Mouse (Mus musculus) midbrain, embryonic 14.5 days (tissue): Measurements from ENCODE around the gene Olfr531. TPM values are rescaled to one million over a fixed set of nuclear protein-coding genes. Genes with fewer than 3 reads are reported as not detected.

Source experiments
- ATAC-seq: fragments of 200-750 bp; cut with Nextera tagmentation; 2 replicates; pipeline ENCODE4 v1.8.0; 2017; ENCODE audit warnings: moderate number of reproducible peaks, moderate library complexity; ENCODE audit not compliant: low FRiP score, low TSS enrichment
- DNase-seq: peaks from one replicate; pipeline ENCODE4 v3.0.0-alpha.2; 2015
- H3K27ac ChIP-seq: fragments of 300-500 bp; sonication (generic); replicated peaks from 2 replicates; pipeline ENCODE4 v1.5.1; 2014; ENCODE audit warnings: mild to moderate bottlenecking, low read depth, low read length, moderate library complexity
- H3K27me3 ChIP-seq: fragments of 300-500 bp; sonication (generic); 2 replicates; pipeline ENCODE4 v1.6.1; 2014; ENCODE audit warnings: low read length, control low read depth, mixed read lengths; ENCODE audit not compliant: control insufficient read depth, insufficient read depth
- H3K36me3 ChIP-seq: fragments of 300-500 bp; sonication (generic); 2 replicates; pipeline ENCODE4 v1.6.1; 2014; ENCODE audit warnings: low read length, control low read depth; ENCODE audit not compliant: control insufficient read depth, insufficient read depth
- H3K4me1 ChIP-seq: fragments of 300-500 bp; sonication (generic); 2 replicates; pipeline ENCODE4 v1.6.1; 2014; ENCODE audit warnings: mild to moderate bottlenecking, antibody characterized with exemption, low read length, control low read depth; ENCODE audit not compliant: control insufficient read depth, insufficient read depth
- H3K4me2 ChIP-seq: fragments of 300-500 bp; sonication (generic); 2 replicates; pipeline ENCODE4 v1.6.1; 2014; ENCODE audit warnings: mild to moderate bottlenecking, low read length, moderate library complexity
- H3K4me3 ChIP-seq: fragments of 300-500 bp; sonication (generic); replicated peaks from 2 replicates; pipeline ENCODE4 v1.5.1; 2014; ENCODE audit warnings: low read depth, low read length
- H3K9ac ChIP-seq: fragments of 300-500 bp; sonication (generic); replicated peaks from 2 replicates; pipeline ENCODE4 v1.6.1; 2014; ENCODE audit warnings: mild to moderate bottlenecking, low read length, moderate library complexity
- H3K9me3 ChIP-seq: fragments of 300-500 bp; sonication (generic); 2 replicates; pipeline ENCODE4 v1.6.1; 2016; ENCODE audit warnings: low read length, control low read depth, mixed read lengths; ENCODE audit not compliant: control insufficient read depth
- WGBS: fragments of 180-500 bp; shearing (Covaris S2); extraction: QIAGEN DNeasy Blood & Tissue Kit; methylation state at CpG from one replicate; pipeline ENCODE4 v1.1.7; 2014; 5-methylcytosine and 5-hydroxymethylcytosine counted together
- polyA plus RNA-seq: library from polyadenylated mRNA; unstranded; fragments of >200 nt; fragmentation: Nextera tagmentation; extraction: Ambion mirVana; gene quantifications from 2 replicates; pipeline ENCODE4 v1.2.1, GENCODE M21; 2014

Olfr531 gene
- not detected in 2 replicates for polyA plus RNA-seq

- H3K36me3 ChIP-seq, result no peaks in the 10 kb centered on the region
- no peaks in the 10 kb centered on the region for H3K27me3 ChIP-seq
- no peak within 1 kb of the TSS for H3K27ac ChIP-seq
- 83% methylated on average over 1 of the region's 1 CpGs for WGBS
- H3K4me1 ChIP-seq, result no peaks in the 10 kb centered on the region
- no peak within 1 kb of the TSS for H3K4me2 ChIP-seq
- H3K9me3 ChIP-seq, result no peaks in the 10 kb centered on the region
- no peak within 1 kb of the TSS for H3K9ac ChIP-seq
- DNase-seq (no peak), ATAC-seq (no peak)
- H3K4me3 ChIP-seq, result no peak within 1 kb of the TSS
Measured at GRCm38 (mm10) chr7:140402818-140403217, at the start of gene Olfr531. Olfr531 (minus strand) TSS chr7:140402918.

- H3K36me3 ChIP-seq, result no peaks in the 10 kb centered on the region
- no peak overlapping the region for H3K4me2 ChIP-seq
- H3K4me1 ChIP-seq, result no peaks in the 10 kb centered on the region
- no peaks in the 10 kb centered on the region for H3K27me3 ChIP-seq
- WGBS, result 88% methylated on average over 1 of the region's 1 CpGs
- no peaks in the 10 kb centered on the region for H3K9me3 ChIP-seq
- DNase-seq (peak; percentile 14), ATAC-seq (no peak)
- H3K4me3 ChIP-seq, result no peak overlapping the region
- H3K9ac ChIP-seq, result no peak overlapping the region
- H3K27ac ChIP-seq, result no peak overlapping the region
Measured at GRCm38 (mm10) chr7:140443141-140443540, 40.4 kb upstream of the Olfr531 start.

- Histone ChIP-seq H3K4me2 (no peak within 1 kb of the TSS), H3K9me3 (no peaks in the 10 kb centered on the region), H3K9ac (no peak within 1 kb of the TSS), H3K27ac (no peak within 1 kb of the TSS), H3K27me3 (no peaks in the 10 kb centered on the region), H3K4me3 (no peak within 1 kb of the TSS), H3K36me3 (no peaks in the 10 kb centered on the region), H3K4me1 (no peaks in the 10 kb centered on the region)
- DNase-seq (no peak), ATAC-seq (no peak)
- 90% methylated on average over 1 of the region's 1 CpGs for WGBS
Measured at GRCm38 (mm10) chr7:140421539-140421938, 18.8 kb upstream of the Olfr531 start, which contains the start of gene Olfr532. Olfr532 (minus strand) TSS chr7:140421639.

GRCm38 (mm10) chr7:140376911-140377310 is 25.8 kb downstream of the Olfr531 start:
- ATAC-seq, result no peak

GRCm38 (mm10) chr7:140376231-140376630 is 26.5 kb downstream of the Olfr531 start, which contains the start of gene Olfr530:
Olfr530 (minus strand) TSS chr7:140376331.
- WGBS, result 73% methylated on average over 1 of the region's 1 CpGs
- DNase-seq, result no peak

More at GRCm38 (mm10) chr7:140376911-140377310, 25.8 kb downstream of the Olfr531 start:
- 99% methylated on average over 2 of the region's 2 CpGs for WGBS
- Histone ChIP-seq H3K4me2 (no peak overlapping the region), H3K9ac (no peak overlapping the region), H3K4me1 (no peaks in the 10 kb centered on the region), H3K9me3 (no peaks in the 10 kb centered on the region), H3K36me3 (no peaks in the 10 kb centered on the region), H3K27ac (no peak overlapping the region), H3K4me3 (no peak overlapping the region), H3K27me3 (no peaks in the 10 kb centered on the region)
- DNase-seq, result no peak

GRCm38 (mm10) chr7:140374300-140374699 is 28.4 kb downstream of the Olfr531 start:
- no peaks in the 10 kb centered on the region for H3K27me3 ChIP-seq
- H3K4me1 ChIP-seq, result no peaks in the 10 kb centered on the region
- H3K9ac ChIP-seq, result no peak overlapping the region
- no peaks in the 10 kb centered on the region for H3K36me3 ChIP-seq
- no peak for ATAC-seq
- DNase-seq, result no peak
- no peaks in the 10 kb centered on the region for H3K9me3 ChIP-seq
- no peak overlapping the region for H3K27ac ChIP-seq
- H3K4me2 ChIP-seq, result no peak overlapping the region
- WGBS, result 78% methylated on average over 4 of the region's 4 CpGs
- H3K4me3 ChIP-seq, result no peak overlapping the region

More at GRCm38 (mm10) chr7:140376231-140376630, 26.5 kb downstream of the Olfr531 start, which contains the start of gene Olfr530:
- Histone ChIP-seq H3K9ac (no peak within 1 kb of the TSS), H3K27ac (no peak within 1 kb of the TSS), H3K9me3 (no peaks in the 10 kb centered on the region), H3K27me3 (no peaks in the 10 kb centered on the region), H3K4me3 (no peak within 1 kb of the TSS), H3K36me3 (no peaks in the 10 kb centered on the region), H3K4me1 (no peaks in the 10 kb centered on the region), H3K4me2 (no peak within 1 kb of the TSS)
- ATAC-seq, result no peak

- Histone ChIP-seq H3K9me3 (no peaks in the 10 kb centered on the region), H3K9ac (no peak within 1 kb of the TSS), H3K27me3 (no peaks in the 10 kb centered on the region), H3K36me3 (no peaks in the 10 kb centered on the region), H3K4me3 (no peak within 1 kb of the TSS), H3K27ac (no peak within 1 kb of the TSS), H3K4me2 (no peak within 1 kb of the TSS), H3K4me1 (no peaks in the 10 kb centered on the region)
- ATAC-seq (no peak), DNase-seq (no peak)
- 72% methylated on average over 3 of the region's 3 CpGs for WGBS
Measured at GRCm38 (mm10) chr7:140361571-140361970, 41.1 kb downstream of the Olfr531 start, which contains the start of gene Olfr60. Olfr60 (minus strand) TSS chr7:140361671.

Other genes starting within 250 kb of the Olfr531 start
- 14.4 and 15.1 TPM in 2 replicates for gene Sprn, start 248.0 kb downstream of the Olfr531 start, polyA plus RNA-seq
- not detected in 2 replicates for gene Olfr522, start 238.2 kb downstream of the Olfr531 start, polyA plus RNA-seq
- gene Olfr523, start 229.7 kb downstream of the Olfr531 start, polyA plus RNA-seq, result not detected in 2 replicates
- gene Olfr524, start 197.0 kb downstream of the Olfr531 start, polyA plus RNA-seq, result not detected in 2 replicates
- gene Cd163l1, start 184.7 kb downstream of the Olfr531 start, polyA plus RNA-seq, result not detected in 2 replicates
- not detected in 2 replicates for gene 5830411N06Rik, start 155.6 kb downstream of the Olfr531 start, polyA plus RNA-seq
- gene Olfr525, start 82.1 kb downstream of the Olfr531 start, polyA plus RNA-seq, result not detected in 2 replicates
- not detected in 2 replicates for gene Olfr527, start 68.9 kb downstream of the Olfr531 start, polyA plus RNA-seq
- not detected in 2 replicates for gene Olfr60, start 41.2 kb downstream of the Olfr531 start, polyA plus RNA-seq
- not detected in 2 replicates for gene Olfr530, start 26.6 kb downstream of the Olfr531 start, polyA plus RNA-seq
- not detected in 2 replicates for gene Olfr532, start 18.7 kb upstream of the Olfr531 start, polyA plus RNA-seq
- gene Olfr533, start 60.5 kb upstream of the Olfr531 start, polyA plus RNA-seq, result not detected in 2 replicates
- not detected in 2 replicates for gene Olfr535, start 81.3 kb upstream of the Olfr531 start, polyA plus RNA-seq
- gene Olfr536, start 104.5 kb upstream of the Olfr531 start, polyA plus RNA-seq, result not detected in 2 replicates
- not detected in 2 replicates for gene Olfr538, start 165.0 kb upstream of the Olfr531 start, polyA plus RNA-seq
- 0.04 TPM in 1 of 2 replicates, not detected in the other for gene Olfr46, start 198.4 kb upstream of the Olfr531 start, polyA plus RNA-seq
- not detected in 2 replicates for gene Olfr61, start 226.1 kb upstream of the Olfr531 start, polyA plus RNA-seq
- not detected in 2 replicates for gene Olfr53, start 243.5 kb upstream of the Olfr531 start, polyA plus RNA-seq